Mouse (Mus musculus): ENCODE measurements around the gene Sdsl. TPM values are rescaled to one million over a fixed set of nuclear protein-coding genes. Genes with fewer than 3 reads are reported as not detected.

Gene Sdsl
- total and polyA plus RNA-seq, 2 experiments from 2014 or later = 1.3 to 3.1 TPM

GRCm38 (mm10) chr5:120495064-120495702 lies 22.6 kb upstream of the Sdsl start:
- 72% methylated on average over 10 of the region's 10 CpGs for WGBS
- Histone ChIP-seq H3K36me3 (ENCODE audit: insufficient read depth) (peaks cover 27% of the 10 kb centered on the region), H3K9me3 (ENCODE audit: low read length) (no peaks in the 10 kb centered on the region), H3K4me1 (ENCODE audit: insufficient read depth) (no peaks in the 10 kb centered on the region), H3K4me2 (ENCODE audit: low read depth) (no peak overlapping the region), H3K27me3 (ENCODE audit: insufficient read depth, low read length) (no peaks in the 10 kb centered on the region), H3K27ac (ENCODE audit: low read depth, low read length) (no peak overlapping the region), H3K4me3 (ENCODE audit: low read depth, low read length) (no peak overlapping the region), H3K9ac (no peak overlapping the region)
- ATAC-seq (no peak), DNase-seq (no peak)
- TF ChIP-seq CTCF (IDR thresholded peaks at IDR 0.05; ENCODE audit: low read depth) = no peak

- H3K27me3 ChIP-seq (ENCODE audit: insufficient read depth, low read length) = no peaks in the 10 kb centered on the region
- no peak overlapping the region for H3K9ac ChIP-seq
- H3K4me1 ChIP-seq (ENCODE audit: insufficient read depth) = no peaks in the 10 kb centered on the region
- no peak overlapping the region for H3K4me2 ChIP-seq (ENCODE audit: low read depth)
- H3K9me3 ChIP-seq (ENCODE audit: low read length) = no peaks in the 10 kb centered on the region
- TF ChIP-seq CTCF (IDR thresholded peaks at IDR 0.05; ENCODE audit: low read depth) = no peak
- no peak overlapping the region for H3K27ac ChIP-seq (ENCODE audit: low read depth, low read length)
- DNase-seq (no peak), ATAC-seq (peak; percentile 58)
- H3K36me3 ChIP-seq (ENCODE audit: insufficient read depth) = peaks cover 26% of the 10 kb centered on the region
- 71% methylated on average over 9 of the region's 9 CpGs for whole genome bisulfite sequencing
- no peak overlapping the region for H3K4me3 ChIP-seq (ENCODE audit: low read depth, low read length)
These were observed 21.3 kb upstream of the Sdsl start for GRCm38 (mm10) chr5:120493873-120494395.

GRCm38 (mm10) chr5:120493440-120493839 lies 20.8 kb upstream of the Sdsl start:
- Histone ChIP-seq H3K27me3 (ENCODE audit: insufficient read depth, low read length) (no peaks in the 10 kb centered on the region), H3K4me2 (ENCODE audit: low read depth) (no peak overlapping the region), H3K9ac (no peak overlapping the region), H3K36me3 (ENCODE audit: insufficient read depth) (peaks cover 25% of the 10 kb centered on the region), H3K27ac (ENCODE audit: low read depth, low read length) (no peak overlapping the region), H3K4me1 (ENCODE audit: insufficient read depth) (no peaks in the 10 kb centered on the region), H3K9me3 (ENCODE audit: low read length) (no peaks in the 10 kb centered on the region), H3K4me3 (ENCODE audit: low read depth, low read length) (no peak overlapping the region)
- no peak for DNase-seq
- ATAC-seq = no peak
- 73% methylated on average over 6 of the region's 6 CpGs for WGBS
- no peak for TF ChIP-seq CTCF (IDR thresholded peaks at IDR 0.05; ENCODE audit: low read depth)

- 63% methylated on average over 11 of the region's 11 CpGs for WGBS
- H3K36me3 ChIP-seq (ENCODE audit: insufficient read depth) = peaks cover 30% of the 10 kb centered on the region
- H3K4me2 ChIP-seq (ENCODE audit: low read depth) = no peak overlapping the region
- TF ChIP-seq CTCF (IDR thresholded peaks at IDR 0.05; ENCODE audit: low read depth) = peak; percentile 66
- H3K27me3 ChIP-seq (ENCODE audit: insufficient read depth, low read length) = no peaks in the 10 kb centered on the region
- no peaks in the 10 kb centered on the region for H3K4me1 ChIP-seq (ENCODE audit: insufficient read depth)
- H3K4me3 ChIP-seq (ENCODE audit: low read depth, low read length) = no peak overlapping the region
- DNase-seq = peak; percentile 50
- H3K9ac ChIP-seq = no peak overlapping the region
- no peak overlapping the region for H3K27ac ChIP-seq (ENCODE audit: low read depth, low read length)
- H3K9me3 ChIP-seq (ENCODE audit: low read length) = no peaks in the 10 kb centered on the region
- ATAC-seq = no peak
These were observed 19.8 kb upstream of the Sdsl start for GRCm38 (mm10) chr5:120492437-120492836.

- Histone ChIP-seq H3K9ac (no peak overlapping the region), H3K27me3 (ENCODE audit: insufficient read depth, low read length) (no peaks in the 10 kb centered on the region), H3K36me3 (ENCODE audit: insufficient read depth) (peaks cover 32% of the 10 kb centered on the region), H3K27ac (ENCODE audit: low read depth, low read length) (peak overlapping the region; percentile 10; the same call in 1 of the 2 replicates), H3K4me2 (ENCODE audit: low read depth) (no peak overlapping the region), H3K9me3 (ENCODE audit: low read length) (no peaks in the 10 kb centered on the region), H3K4me3 (ENCODE audit: low read depth, low read length) (no peak overlapping the region), H3K4me1 (ENCODE audit: insufficient read depth) (no peaks in the 10 kb centered on the region)
- 45% methylated on average over 8 of the region's 8 CpGs for WGBS
- ATAC-seq (peak; percentile 78), DNase-seq (peak; percentile 68)
- no peak for TF ChIP-seq CTCF (IDR thresholded peaks at IDR 0.05; ENCODE audit: low read depth)
These were observed 18.1 kb upstream of the Sdsl start for GRCm38 (mm10) chr5:120490679-120491192.

GRCm38 (mm10) chr5:120487844-120488243 lies 15.2 kb upstream of the Sdsl start:
- no peak for ATAC-seq
- no peaks in the 10 kb centered on the region for H3K27me3 ChIP-seq (ENCODE audit: insufficient read depth, low read length)
- H3K4me1 ChIP-seq (ENCODE audit: insufficient read depth) = no peaks in the 10 kb centered on the region
- no peaks in the 10 kb centered on the region for H3K9me3 ChIP-seq (ENCODE audit: low read length)
- H3K27ac ChIP-seq (ENCODE audit: low read depth, low read length) = no peak overlapping the region
- no peak for TF ChIP-seq CTCF (IDR thresholded peaks at IDR 0.05; ENCODE audit: low read depth)
- H3K36me3 ChIP-seq (ENCODE audit: insufficient read depth) = peaks cover 43% of the 10 kb centered on the region
- H3K4me2 ChIP-seq (ENCODE audit: low read depth) = no peak overlapping the region
- 90% methylated on average over 8 of the region's 8 CpGs for WGBS
- DNase-seq = no peak
- no peak overlapping the region for H3K4me3 ChIP-seq (ENCODE audit: low read depth, low read length)
- no peak overlapping the region for H3K9ac ChIP-seq

DNA sequence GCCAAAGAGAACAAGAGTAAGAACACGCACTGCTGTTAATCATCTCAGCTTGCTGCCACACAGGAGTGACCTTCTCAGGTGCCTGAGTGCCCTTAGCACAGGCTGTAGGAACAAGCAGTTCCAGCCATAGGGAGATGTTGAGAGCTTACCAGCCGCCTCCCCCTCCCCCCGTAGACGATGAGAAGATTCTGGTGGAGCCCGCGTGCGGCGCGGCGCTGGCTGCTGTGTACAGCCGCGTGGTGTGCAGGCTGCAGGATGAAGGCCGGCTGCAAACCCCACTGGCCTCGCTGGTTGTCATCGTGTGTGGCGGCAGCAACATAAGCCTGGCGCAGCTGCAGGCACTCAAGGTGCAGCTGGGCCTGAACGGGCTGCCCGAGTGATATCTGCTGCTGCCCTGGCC lies 10.8 kb upstream of the Sdsl start:
- Histone ChIP-seq H3K27me3 (ENCODE audit: insufficient read depth, low read length) (no peaks in the 10 kb centered on the region; the same call in 1 of the 2 replicates), H3K4me3 (ENCODE audit: low read depth, low read length) (no peak overlapping the region), H3K4me1 (ENCODE audit: insufficient read depth) (no peaks in the 10 kb centered on the region), H3K36me3 (ENCODE audit: insufficient read depth) (peaks cover 36% of the 10 kb centered on the region), H3K9ac (no peak overlapping the region), H3K27ac (ENCODE audit: low read depth, low read length) (no peak overlapping the region), H3K4me2 (ENCODE audit: low read depth) (no peak overlapping the region), H3K9me3 (ENCODE audit: low read length) (no peaks in the 10 kb centered on the region)
- 82% methylated on average over 19 of the region's 19 CpGs for WGBS
- no peak for ATAC-seq
- no peak for DNase-seq
- TF ChIP-seq CTCF (IDR thresholded peaks at IDR 0.05; ENCODE audit: low read depth) = no peak

Data from forebrain, postnatal 0 days (tissue).